Mouse (Mus musculus): Measurements from ENCODE around the gene Col1a1. TPM values are rescaled to one million over a fixed set of nuclear protein-coding genes. Genes with fewer than 3 reads are reported as not detected.

The Col1a1 gene
- polyA plus RNA-seq, 1 experiment from 2014 or later: 1,421 TPM

GRCm38 (mm10) chr11:94916477-94916876, 19.5 kb upstream of the Col1a1 start:
- H3K4me1 ChIP-seq (replicated peaks; ENCODE audit: control insufficient read depth, insufficient read depth, low read length): peaks cover 36% of the 10 kb centered on the region
- WGBS: 4% methylated on average over 4 of the region's 4 CpGs

GRCm38 (mm10) chr11:94917717-94918116, 18.3 kb upstream of the Col1a1 start:
- 53% methylated on average over 6 of the region's 6 CpGs for WGBS
- H3K36me3 ChIP-seq (ENCODE audit: control insufficient read depth, insufficient read depth, low read length): no peaks in the 10 kb centered on the region
- H3K27ac ChIP-seq (ENCODE audit: low read length): peak overlapping the region; percentile 90
- H3K9me3 ChIP-seq (ENCODE audit: control insufficient read depth, low read length): no peaks in the 10 kb centered on the region
- no peaks in the 10 kb centered on the region for H3K27me3 ChIP-seq (ENCODE audit: control insufficient read depth, insufficient read depth, low read depth, low read length)
- no peak overlapping the region for H3K4me2 ChIP-seq (ENCODE audit: low read depth, low read length)
- H3K4me1 ChIP-seq (replicated peaks; ENCODE audit: control insufficient read depth, insufficient read depth, low read length): peaks cover 36% of the 10 kb centered on the region
- no peak overlapping the region for H3K4me3 ChIP-seq (ENCODE audit: low read length)
- no peak overlapping the region for H3K9ac ChIP-seq (ENCODE audit: low read length)
- no peak for ATAC-seq (ENCODE audit: low read depth)

More at GRCm38 (mm10) chr11:94916477-94916876, 19.5 kb upstream of the Col1a1 start:
- Histone ChIP-seq H3K27me3 (ENCODE audit: control insufficient read depth, insufficient read depth, low read depth, low read length) (no peaks in the 10 kb centered on the region), H3K9me3 (ENCODE audit: control insufficient read depth, low read length) (no peaks in the 10 kb centered on the region), H3K27ac (ENCODE audit: low read length) (peak overlapping the region; percentile 90), H3K9ac (ENCODE audit: low read length) (peak overlapping the region; percentile 43), H3K36me3 (ENCODE audit: control insufficient read depth, insufficient read depth, low read length) (no peaks in the 10 kb centered on the region), H3K4me2 (ENCODE audit: low read depth, low read length) (peak overlapping the region; percentile 30; the same call in 1 of the 2 replicates), H3K4me3 (ENCODE audit: low read length) (no peak overlapping the region)
- ATAC-seq (ENCODE audit: low read depth): peak; percentile 85

GRCm38 (mm10) chr11:94920996-94921401, 15.0 kb upstream of the Col1a1 start:
- H3K4me1 ChIP-seq (replicated peaks; ENCODE audit: control insufficient read depth, insufficient read depth, low read length): peaks cover 18% of the 10 kb centered on the region
- no peaks in the 10 kb centered on the region for H3K36me3 ChIP-seq (ENCODE audit: control insufficient read depth, insufficient read depth, low read length)
- H3K4me3 ChIP-seq (ENCODE audit: low read length): no peak overlapping the region
- H3K4me2 ChIP-seq (ENCODE audit: low read depth, low read length): no peak overlapping the region
- H3K27me3 ChIP-seq (ENCODE audit: control insufficient read depth, insufficient read depth, low read depth, low read length): no peaks in the 10 kb centered on the region
- no peak for ATAC-seq (ENCODE audit: low read depth)
- peak overlapping the region; percentile 32; the same call in 1 of the 2 replicates for H3K27ac ChIP-seq (ENCODE audit: low read length)
- H3K9ac ChIP-seq (ENCODE audit: low read length): no peak overlapping the region
- no peaks in the 10 kb centered on the region for H3K9me3 ChIP-seq (ENCODE audit: control insufficient read depth, low read length)
- 17% methylated on average over 6 of the region's 6 CpGs for WGBS

- no peak overlapping the region for H3K9ac ChIP-seq (ENCODE audit: low read length)
Observed at GRCm38 (mm10) chr11:94924977-94925376, 11.0 kb upstream of the Col1a1 start.

GRCm38 (mm10) chr11:94926431-94926830, 9.6 kb upstream of the Col1a1 start:
- Histone ChIP-seq H3K4me1 (replicated peaks; ENCODE audit: control insufficient read depth, insufficient read depth, low read length) (peaks cover 30% of the 10 kb centered on the region), H3K4me2 (ENCODE audit: low read depth, low read length) (no peak overlapping the region), H3K9me3 (ENCODE audit: control insufficient read depth, low read length) (no peaks in the 10 kb centered on the region), H3K9ac (ENCODE audit: low read length) (no peak overlapping the region), H3K4me3 (ENCODE audit: low read length) (no peak overlapping the region), H3K27ac (ENCODE audit: low read length) (peak overlapping the region; percentile 46; the same call in 1 of the 2 replicates), H3K36me3 (ENCODE audit: control insufficient read depth, insufficient read depth, low read length) (no peaks in the 10 kb centered on the region), H3K27me3 (ENCODE audit: control insufficient read depth, insufficient read depth, low read depth, low read length) (no peaks in the 10 kb centered on the region)
- 36% methylated on average over 11 of the region's 11 CpGs for WGBS
- ATAC-seq (ENCODE audit: low read depth): no peak

More at GRCm38 (mm10) chr11:94924977-94925376, 11.0 kb upstream of the Col1a1 start:
- no peak for ATAC-seq (ENCODE audit: low read depth)
- Histone ChIP-seq H3K4me1 (replicated peaks; ENCODE audit: control insufficient read depth, insufficient read depth, low read length) (peaks cover 30% of the 10 kb centered on the region), H3K27ac (ENCODE audit: low read length) (no peak overlapping the region), H3K36me3 (ENCODE audit: control insufficient read depth, insufficient read depth, low read length) (no peaks in the 10 kb centered on the region), H3K4me2 (ENCODE audit: low read depth, low read length) (no peak overlapping the region), H3K9me3 (ENCODE audit: control insufficient read depth, low read length) (no peaks in the 10 kb centered on the region), H3K4me3 (ENCODE audit: low read length) (no peak overlapping the region), H3K27me3 (ENCODE audit: control insufficient read depth, insufficient read depth, low read depth, low read length) (no peaks in the 10 kb centered on the region)
- 86% methylated on average over 4 of the region's 4 CpGs for WGBS

- Histone ChIP-seq H3K4me2 (ENCODE audit: low read depth, low read length) (no peak overlapping the region), H3K27ac (ENCODE audit: low read length) (peak overlapping the region; percentile 91), H3K4me3 (ENCODE audit: low read length) (no peak overlapping the region), H3K36me3 (ENCODE audit: control insufficient read depth, insufficient read depth, low read length) (no peaks in the 10 kb centered on the region), H3K4me1 (replicated peaks; ENCODE audit: control insufficient read depth, insufficient read depth, low read length) (peaks cover 31% of the 10 kb centered on the region), H3K9ac (ENCODE audit: low read length) (peak overlapping the region; percentile 8; the same call in 1 of the 2 replicates), H3K9me3 (ENCODE audit: control insufficient read depth, low read length) (no peaks in the 10 kb centered on the region), H3K27me3 (ENCODE audit: control insufficient read depth, insufficient read depth, low read depth, low read length) (no peaks in the 10 kb centered on the region)
- 4% methylated on average over 5 of the region's 5 CpGs for WGBS
- no peak for ATAC-seq (ENCODE audit: low read depth)
Observed at GRCm38 (mm10) chr11:94927771-94928291, 8.2 kb upstream of the Col1a1 start.

GRCm38 (mm10) chr11:94928820-94929219, 7.2 kb upstream of the Col1a1 start:
- H3K27me3 ChIP-seq (ENCODE audit: control insufficient read depth, insufficient read depth, low read depth, low read length): no peaks in the 10 kb centered on the region
- ATAC-seq (ENCODE audit: low read depth): peak; percentile 94
- peak overlapping the region; percentile 57 for H3K9ac ChIP-seq (ENCODE audit: low read length)
- H3K27ac ChIP-seq (ENCODE audit: low read length): peak overlapping the region; percentile 96
- peak overlapping the region; percentile 47 for H3K4me2 ChIP-seq (ENCODE audit: low read depth, low read length)
- 0 out of 2 replicates have a peak overlapping the region, but pooled peaks have one; percentile 12 for H3K4me3 ChIP-seq (ENCODE audit: low read length)
- WGBS: under 1% methylated on average over 13 of the region's 13 CpGs
- H3K9me3 ChIP-seq (ENCODE audit: control insufficient read depth, low read length): no peaks in the 10 kb centered on the region
- H3K4me1 ChIP-seq (replicated peaks; ENCODE audit: control insufficient read depth, insufficient read depth, low read length): peaks cover 41% of the 10 kb centered on the region
- H3K36me3 ChIP-seq (ENCODE audit: control insufficient read depth, insufficient read depth, low read length): no peaks in the 10 kb centered on the region

- Histone ChIP-seq H3K27me3 (ENCODE audit: control insufficient read depth, insufficient read depth, low read depth, low read length) (no peaks in the 10 kb centered on the region), H3K4me2 (ENCODE audit: low read depth, low read length) (no peak overlapping the region), H3K4me1 (replicated peaks; ENCODE audit: control insufficient read depth, insufficient read depth, low read length) (peaks cover 45% of the 10 kb centered on the region), H3K9ac (ENCODE audit: low read length) (0 out of 2 replicates have a peak overlapping the region, but pooled peaks have one; percentile 38), H3K4me3 (ENCODE audit: low read length) (no peak overlapping the region), H3K9me3 (ENCODE audit: control insufficient read depth, low read length) (no peaks in the 10 kb centered on the region), H3K36me3 (ENCODE audit: control insufficient read depth, insufficient read depth, low read length) (no peaks in the 10 kb centered on the region), H3K27ac (ENCODE audit: low read length) (peak overlapping the region; percentile 96)
- ATAC-seq (ENCODE audit: low read depth): no peak
- WGBS: 31% methylated on average over 9 of the region's 9 CpGs
Observed at GRCm38 (mm10) chr11:94929599-94929998, 6.4 kb upstream of the Col1a1 start.

- H3K36me3 ChIP-seq (ENCODE audit: control insufficient read depth, insufficient read depth, low read length): no peaks in the 10 kb centered on the region
- no peak for ATAC-seq (ENCODE audit: low read depth)
- no peak overlapping the region for H3K4me2 ChIP-seq (ENCODE audit: low read depth, low read length)
- H3K27me3 ChIP-seq (ENCODE audit: control insufficient read depth, insufficient read depth, low read depth, low read length): no peaks in the 10 kb centered on the region
- no peak overlapping the region for H3K4me3 ChIP-seq (ENCODE audit: low read length)
- WGBS: 28% methylated on average over 4 of the region's 4 CpGs
- H3K4me1 ChIP-seq (replicated peaks; ENCODE audit: control insufficient read depth, insufficient read depth, low read length): peaks cover 45% of the 10 kb centered on the region
- no peaks in the 10 kb centered on the region for H3K9me3 ChIP-seq (ENCODE audit: control insufficient read depth, low read length)
- H3K9ac ChIP-seq (ENCODE audit: low read length): no peak overlapping the region
- H3K27ac ChIP-seq (ENCODE audit: low read length): peak overlapping the region; percentile 96
Observed at GRCm38 (mm10) chr11:94930151-94930550, 5.9 kb upstream of the Col1a1 start.
